Mouse (Mus musculus) midbrain, embryonic 13.5 days (tissue): ENCODE results near the gene Snd1. TPM values are rescaled to one million over a fixed set of nuclear protein-coding genes. Genes with fewer than 3 reads are reported as not detected.

ENCODE experiments used
- ATAC-seq: fragments of 200-750 bp; cut with Nextera tagmentation; 2 replicates; pipeline ENCODE4 v1.8.0; 2017; ENCODE audit warnings: mild to moderate bottlenecking, moderate TSS enrichment, moderate library complexity
- H3K27ac ChIP-seq: fragments of 300-500 bp; sonication (generic); 2 replicates; pipeline ENCODE4 v1.5.1; 2015; ENCODE audit warnings: inconsistent platforms, mild to moderate bottlenecking, moderate library complexity
- H3K27me3 ChIP-seq: fragments of 300-500 bp; sonication (generic); 2 replicates; pipeline ENCODE4 v1.6.1; 2015; ENCODE audit warnings: mild to moderate bottlenecking, inconsistent platforms
- H3K36me3 ChIP-seq: fragments of 300-500 bp; sonication (generic); 2 replicates; pipeline ENCODE4 v1.6.1; 2015; ENCODE audit warnings: mild to moderate bottlenecking, inconsistent platforms
- H3K4me1 ChIP-seq: fragments of 300-500 bp; sonication (generic); replicated peaks from 2 replicates; pipeline ENCODE4 v1.6.1; 2015; ENCODE audit warnings: inconsistent platforms
- H3K4me2 ChIP-seq: fragments of 300-500 bp; sonication (generic); replicated peaks from 2 replicates; pipeline ENCODE4 v1.6.1; 2015; ENCODE audit warnings: moderate library complexity, mild to moderate bottlenecking, inconsistent platforms
- H3K4me3 ChIP-seq: fragments of 300-500 bp; sonication (generic); replicated peaks from 2 replicates; pipeline ENCODE4 v1.5.1; 2015; ENCODE audit warnings: mild to moderate bottlenecking, inconsistent platforms
- H3K9ac ChIP-seq: fragments of 300-500 bp; sonication (generic); replicated peaks from 2 replicates; pipeline ENCODE4 v1.6.1; 2015; ENCODE audit warnings: mild to moderate bottlenecking, inconsistent platforms
- H3K9me3 ChIP-seq: fragments of 300-500 bp; sonication (generic); 2 replicates; pipeline ENCODE4 v1.6.1; 2016; ENCODE audit warnings: mild to moderate bottlenecking, inconsistent platforms
- WGBS: fragments of 180-500 bp; shearing (Covaris S2); methylation state at CpG from one replicate; pipeline ENCODE4 v1.1.7; 2015; 5-methylcytosine and 5-hydroxymethylcytosine counted together
- polyA plus RNA-seq: library from polyadenylated mRNA; unstranded; fragments of >200 nt; fragmentation: Nextera tagmentation; extraction: Ambion mirVana; gene quantifications from 2 replicates; pipeline ENCODE4 v1.2.1, GENCODE M21; 2015

The Snd1 gene
- polyA plus RNA-seq, 1 experiment from 2014 or later = 86.5 TPM

DNA sequence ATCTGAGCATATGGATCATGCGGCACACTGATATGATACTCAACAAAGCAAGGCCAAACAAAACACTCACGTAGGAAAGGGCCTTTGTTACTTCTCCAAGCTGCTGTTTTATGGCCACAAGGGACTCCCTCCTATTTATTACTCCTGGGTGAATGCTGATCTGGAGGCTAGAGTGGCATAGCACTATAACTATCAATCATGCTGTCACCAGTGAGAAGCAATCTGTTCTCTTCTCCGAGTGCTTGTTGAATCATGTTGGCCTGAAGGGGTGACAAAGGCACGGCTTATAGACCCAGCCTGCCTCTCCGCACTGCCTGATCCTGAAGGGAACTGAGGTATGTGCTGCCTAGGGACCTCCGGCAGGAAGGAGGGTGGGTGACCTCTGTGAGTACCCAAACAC lies 10.3 kb upstream of the Snd1 start:
- no peaks in the 10 kb centered on the region for H3K4me1 ChIP-seq
- no peak overlapping the region for H3K4me2 ChIP-seq
- WGBS = 71% methylated on average over 6 of the region's 6 CpGs
- H3K9me3 ChIP-seq = no peaks in the 10 kb centered on the region
- no peak overlapping the region for H3K27ac ChIP-seq
- no peak overlapping the region for H3K4me3 ChIP-seq
- no peaks in the 10 kb centered on the region for H3K36me3 ChIP-seq
- H3K9ac ChIP-seq = no peak overlapping the region
- ATAC-seq = no peak
- no peaks in the 10 kb centered on the region for H3K27me3 ChIP-seq

DNA sequence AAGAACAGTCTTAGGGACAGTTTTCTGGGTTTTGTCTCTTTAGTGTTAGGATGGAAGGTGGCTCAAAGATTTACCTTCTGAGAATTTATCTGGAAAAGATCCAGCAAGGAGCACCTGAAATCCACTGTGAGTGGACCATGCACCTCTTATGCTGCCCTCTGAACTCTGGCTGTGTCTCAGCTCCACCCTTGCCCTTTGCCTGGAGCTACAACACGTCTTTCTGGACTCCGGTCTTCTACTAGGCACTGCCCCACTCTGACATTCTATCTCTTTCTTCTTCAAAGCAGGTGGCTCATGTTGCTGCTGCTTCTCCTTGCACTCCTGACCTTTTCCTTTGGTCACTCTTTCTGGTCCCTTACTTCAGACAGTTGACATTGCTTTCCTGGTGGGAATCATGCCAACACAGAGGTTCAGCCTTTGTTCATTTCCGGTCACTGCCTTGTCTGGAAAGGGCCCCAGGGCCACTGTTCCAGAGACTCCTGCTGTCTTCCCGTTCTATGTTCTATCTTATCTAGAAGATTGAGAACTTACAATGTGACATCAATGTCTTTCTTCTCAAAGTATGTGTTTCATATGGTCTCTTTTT lies 4.8 kb upstream of the Snd1 start:
- H3K27me3 ChIP-seq = no peaks in the 10 kb centered on the region
- H3K9me3 ChIP-seq = no peaks in the 10 kb centered on the region
- WGBS = 76% methylated on average over 4 of the region's 4 CpGs
- no peak for ATAC-seq
- no peak overlapping the region for H3K9ac ChIP-seq
- no peak overlapping the region for H3K4me2 ChIP-seq
- no peak overlapping the region for H3K27ac ChIP-seq
- H3K36me3 ChIP-seq = no peaks in the 10 kb centered on the region
- H3K4me3 ChIP-seq = no peak overlapping the region
- no peaks in the 10 kb centered on the region for H3K4me1 ChIP-seq

DNA sequence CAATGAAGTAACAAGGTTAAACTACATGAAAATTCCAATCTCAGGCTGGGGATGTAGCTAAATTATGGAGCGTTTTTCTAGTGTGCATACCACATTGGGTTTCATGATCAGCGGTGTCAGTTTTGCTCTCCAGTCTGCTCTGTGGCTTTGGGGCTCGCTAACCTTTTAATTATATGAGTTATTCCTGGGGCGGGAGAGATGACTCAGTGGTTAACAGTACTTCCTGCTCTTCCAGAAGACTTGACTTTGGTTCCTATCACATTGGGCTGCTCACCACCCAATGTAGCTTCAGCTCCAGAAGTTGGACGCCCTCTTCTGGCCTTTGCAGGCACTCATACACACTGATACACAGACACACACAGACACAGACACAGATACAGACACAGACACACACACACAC lies 4.3 kb upstream of the Snd1 start:
- no peak overlapping the region for H3K27ac ChIP-seq
- no peak overlapping the region for H3K4me3 ChIP-seq
- no peak for ATAC-seq
- H3K9me3 ChIP-seq = no peaks in the 10 kb centered on the region
- WGBS = 79% methylated on average over 5 of the region's 5 CpGs
- H3K27me3 ChIP-seq = no peaks in the 10 kb centered on the region
- no peak overlapping the region for H3K4me2 ChIP-seq
- H3K9ac ChIP-seq = no peak overlapping the region
- no peaks in the 10 kb centered on the region for H3K36me3 ChIP-seq
- no peaks in the 10 kb centered on the region for H3K4me1 ChIP-seq

DNA sequence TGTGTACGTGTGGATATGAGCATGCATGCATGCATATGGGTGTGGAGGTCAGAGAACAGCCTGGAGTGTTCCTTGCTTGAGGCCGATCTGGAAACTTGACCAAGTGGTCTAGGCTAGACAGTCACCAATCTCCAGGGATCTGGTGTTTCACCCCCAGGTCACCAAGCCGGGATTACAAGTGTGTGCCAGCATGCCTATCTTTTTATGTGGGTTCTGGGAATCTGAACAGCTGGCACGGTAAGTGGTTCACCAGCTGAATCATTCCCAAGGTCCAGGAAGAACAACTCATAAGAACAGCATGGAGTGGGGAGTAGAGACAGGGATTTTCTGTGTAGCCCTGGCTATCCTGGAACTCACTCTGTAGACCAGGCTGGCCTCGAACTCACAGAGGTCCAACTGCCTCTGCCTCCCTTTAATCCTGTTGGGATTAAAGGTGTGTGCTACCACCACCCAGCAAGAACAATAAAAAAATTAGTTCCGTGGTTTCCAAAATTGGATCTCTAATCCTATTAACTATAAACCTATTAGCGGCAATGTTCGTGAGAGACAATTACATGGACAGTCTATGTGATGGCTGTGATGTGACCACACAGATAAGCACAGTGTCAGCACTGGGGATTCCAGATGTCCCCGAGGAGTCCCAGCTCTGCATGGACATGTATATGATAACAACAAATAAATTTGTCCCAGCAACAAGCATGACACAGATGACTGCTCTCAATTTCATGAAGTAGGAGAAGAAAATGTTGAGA lies 3.5 kb upstream of the Snd1 start:
- no peak for ATAC-seq
- no peaks in the 10 kb centered on the region for H3K9me3 ChIP-seq
- WGBS = 81% methylated on average over 9 of the region's 9 CpGs
- H3K4me3 ChIP-seq = no peak overlapping the region
- H3K9ac ChIP-seq = no peak overlapping the region
- no peak overlapping the region for H3K4me2 ChIP-seq
- H3K27ac ChIP-seq = no peak overlapping the region
- no peaks in the 10 kb centered on the region for H3K27me3 ChIP-seq
- H3K4me1 ChIP-seq = no peaks in the 10 kb centered on the region
- no peaks in the 10 kb centered on the region for H3K36me3 ChIP-seq

DNA sequence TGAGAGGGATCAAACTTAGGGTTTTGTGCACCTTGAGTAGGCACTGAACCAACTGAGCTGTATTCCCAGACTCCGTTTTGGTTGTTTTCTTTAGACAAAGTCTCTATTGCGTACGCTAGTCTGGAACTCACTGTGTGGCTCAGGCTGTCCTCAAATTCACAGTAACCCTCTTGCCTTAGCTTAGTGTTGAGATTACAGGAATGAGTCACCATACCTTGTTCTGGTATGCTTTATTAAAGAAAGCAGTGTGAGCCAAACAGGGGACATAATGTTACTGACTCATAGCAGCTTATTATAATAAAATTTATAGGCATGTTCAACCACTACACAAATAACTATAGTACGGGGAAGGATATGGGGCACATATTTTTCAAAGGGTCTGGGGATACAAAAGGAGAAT lies 728 bp upstream of the Snd1 start:
- ATAC-seq = no peak
- WGBS = 89% methylated on average over 4 of the region's 4 CpGs

GRCm38 (mm10) chr6:28479865-28480751 lies 5.2 kb downstream of the Snd1 start:
- Histone ChIP-seq H3K36me3 (0 out of 2 replicates have a peak, but pooled peaks cover under 1% of the 10 kb centered on the region), H3K4me3 (peak overlapping the region; percentile 93), H3K4me2 (peak overlapping the region; percentile 93), H3K27ac (peak overlapping the region; percentile 77), H3K27me3 (no peaks in the 10 kb centered on the region), H3K4me1 (peaks cover 39% of the 10 kb centered on the region), H3K9me3 (no peaks in the 10 kb centered on the region), H3K9ac (peak overlapping the region; percentile 87)
- under 1% methylated on average over 68 of the region's 68 CpGs for WGBS
- peak; percentile 99 for ATAC-seq

More for the DNA sequence above, 728 bp upstream of the Snd1 start:
- H3K4me3 ChIP-seq = no peak overlapping the region
- H3K9ac ChIP-seq = no peak overlapping the region
- H3K27ac ChIP-seq = no peak overlapping the region
- no peak overlapping the region for H3K4me2 ChIP-seq
- peaks cover 3% of the 10 kb centered on the region for H3K4me1 ChIP-seq
- H3K27me3 ChIP-seq = no peaks in the 10 kb centered on the region
- H3K9me3 ChIP-seq = no peaks in the 10 kb centered on the region
- H3K36me3 ChIP-seq = no peaks in the 10 kb centered on the region

DNA sequence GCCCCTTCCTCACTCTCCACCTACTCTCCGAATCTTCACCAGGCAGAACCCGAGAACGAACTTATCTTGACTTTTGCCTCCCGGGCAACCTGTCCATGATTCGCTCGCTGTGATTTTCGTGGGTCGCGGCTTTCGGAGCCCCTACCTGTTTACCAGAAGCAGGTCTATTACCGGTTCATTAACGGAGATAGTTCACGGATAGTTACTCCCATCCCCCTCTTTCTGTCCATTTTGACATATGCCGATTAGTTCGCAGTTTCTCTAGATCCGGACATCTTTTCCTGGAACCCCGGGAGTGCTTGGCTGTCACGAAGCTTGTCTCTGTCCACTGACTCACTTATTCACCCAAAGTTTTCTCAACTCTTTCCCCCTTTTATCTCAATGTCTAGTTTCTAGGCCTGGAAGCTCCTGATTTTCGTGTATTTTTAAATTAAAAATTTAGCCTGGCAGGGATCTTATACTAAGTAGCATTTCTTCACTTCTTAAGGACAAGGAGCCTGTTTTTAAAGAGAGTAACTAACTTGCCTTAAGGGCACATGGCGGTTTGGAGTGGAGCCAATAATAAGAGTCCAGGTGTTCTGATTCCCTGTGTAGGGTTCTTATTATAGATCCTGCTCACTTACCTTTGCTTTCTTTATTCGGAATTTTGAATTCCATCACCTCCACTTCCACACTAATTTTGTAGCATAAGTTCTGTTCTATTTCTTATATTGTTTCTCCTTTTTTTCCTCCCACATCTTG lies 6.0 kb downstream of the Snd1 start:
- H3K27ac ChIP-seq = peak overlapping the region; percentile 77; the same call in 1 of the 2 replicates

DNA sequence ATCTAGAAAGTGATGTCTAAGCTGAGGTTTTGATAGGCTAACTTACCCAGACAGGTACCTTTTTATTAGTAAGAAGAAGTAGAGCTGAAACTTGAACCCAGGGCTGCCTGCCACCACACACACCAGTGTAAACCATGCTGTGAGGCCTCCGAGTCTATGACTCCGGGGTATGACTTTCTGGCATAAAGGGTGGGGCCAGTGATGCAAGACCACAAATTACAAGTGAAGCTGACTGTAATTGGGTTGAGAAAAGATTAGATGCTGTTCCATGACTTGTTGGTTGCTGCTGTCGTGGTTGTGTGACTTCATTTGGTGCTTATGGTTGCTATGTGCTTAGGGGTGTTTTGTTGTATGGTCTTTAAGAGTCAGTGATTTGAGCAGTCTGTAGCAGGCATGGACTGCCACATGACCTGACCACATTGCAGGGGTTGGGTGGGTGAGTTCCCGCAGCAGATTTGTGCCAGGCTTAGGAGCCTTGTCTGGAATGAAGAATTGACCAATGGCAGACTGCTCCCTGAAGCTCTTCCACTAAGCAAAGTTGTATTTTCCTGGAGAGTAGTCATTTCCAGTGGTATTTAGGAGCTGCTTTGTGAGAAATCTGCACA lies 7.9 kb downstream of the Snd1 start:
- no peaks in the 10 kb centered on the region for H3K9me3 ChIP-seq
- peaks cover 39% of the 10 kb centered on the region for H3K4me1 ChIP-seq
- ATAC-seq = no peak
- 0 out of 2 replicates have a peak, but pooled peaks cover 2% of the 10 kb centered on the region for H3K36me3 ChIP-seq
- H3K27me3 ChIP-seq = no peaks in the 10 kb centered on the region
- H3K9ac ChIP-seq = no peak overlapping the region
- no peak overlapping the region for H3K4me3 ChIP-seq
- 90% methylated on average over 4 of the region's 4 CpGs for WGBS
- no peak overlapping the region for H3K4me2 ChIP-seq
- H3K27ac ChIP-seq = no peak overlapping the region

More for the DNA sequence above, 6.0 kb downstream of the Snd1 start:
- Histone ChIP-seq H3K9me3 (no peaks in the 10 kb centered on the region), H3K36me3 (0 out of 2 replicates have a peak, but pooled peaks cover 2% of the 10 kb centered on the region), H3K4me2 (peak overlapping the region; percentile 93), H3K4me1 (peaks cover 39% of the 10 kb centered on the region), H3K27me3 (no peaks in the 10 kb centered on the region), H3K9ac (peak overlapping the region; percentile 87), H3K4me3 (peak overlapping the region; percentile 93)
- ATAC-seq = no peak
- WGBS = 8% methylated on average over 21 of the region's 21 CpGs

GRCm38 (mm10) chr6:28486008-28486407 lies 11.1 kb downstream of the Snd1 start:
- no peak overlapping the region for H3K4me2 ChIP-seq
- no peak overlapping the region for H3K9ac ChIP-seq
- H3K4me3 ChIP-seq = no peak overlapping the region
- H3K9me3 ChIP-seq = no peaks in the 10 kb centered on the region
- peaks cover 29% of the 10 kb centered on the region for H3K4me1 ChIP-seq
- no peaks in the 10 kb centered on the region for H3K27me3 ChIP-seq
- H3K36me3 ChIP-seq = 0 out of 2 replicates have a peak, but pooled peaks cover 2% of the 10 kb centered on the region
- no peak overlapping the region for H3K27ac ChIP-seq
- 100% methylated on average over 2 of the region's 2 CpGs for WGBS
- ATAC-seq = no peak

DNA sequence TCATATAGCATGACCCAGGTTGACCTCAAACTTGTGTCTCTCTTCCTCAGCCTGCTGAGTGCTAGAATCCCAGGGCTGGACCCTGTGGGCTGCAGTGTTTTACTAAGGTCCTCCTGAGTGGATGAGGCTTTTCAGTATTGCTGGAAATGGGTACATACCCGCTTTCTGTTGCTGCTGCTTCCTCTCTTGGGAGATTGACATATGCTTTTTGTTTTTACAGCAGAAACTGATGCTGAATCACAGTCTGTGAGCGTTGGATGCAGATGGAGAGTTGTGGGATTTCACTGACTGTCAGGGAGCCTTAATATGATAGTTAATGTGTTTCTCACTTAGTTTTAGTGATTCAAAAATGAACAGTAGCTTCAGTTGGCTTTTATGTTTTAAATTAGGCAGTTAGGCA lies 11.5 kb downstream of the Snd1 start:
- H3K9ac ChIP-seq = no peak overlapping the region
- H3K4me3 ChIP-seq = no peak overlapping the region
- H3K27ac ChIP-seq = no peak overlapping the region
- H3K4me2 ChIP-seq = no peak overlapping the region
- H3K27me3 ChIP-seq = no peaks in the 10 kb centered on the region
- H3K4me1 ChIP-seq = peaks cover 24% of the 10 kb centered on the region
- ATAC-seq = no peak
- 0 out of 2 replicates have a peak, but pooled peaks cover 2% of the 10 kb centered on the region for H3K36me3 ChIP-seq
- no peaks in the 10 kb centered on the region for H3K9me3 ChIP-seq
- WGBS = 90% methylated on average over 2 of the region's 2 CpGs

- WGBS = 93% methylated on average over 7 of the region's 7 CpGs
- no peak for ATAC-seq
- no peak overlapping the region for H3K9ac ChIP-seq
- no peak overlapping the region for H3K4me3 ChIP-seq
- peaks cover 2% of the 10 kb centered on the region; the same call in 1 of the 2 replicates for H3K36me3 ChIP-seq
- H3K4me2 ChIP-seq = no peak overlapping the region
- no peak overlapping the region for H3K27ac ChIP-seq
- H3K4me1 ChIP-seq = peaks cover 20% of the 10 kb centered on the region
- H3K27me3 ChIP-seq = no peaks in the 10 kb centered on the region
- H3K9me3 ChIP-seq = no peaks in the 10 kb centered on the region
Observed at GRCm38 (mm10) chr6:28486905-28487304, 12.0 kb downstream of the Snd1 start.
